In genomic region chr11:103141101-103141943, GRCm38 (mm10) we compare ENCODE assay signal across 8 mouse cellular contexts. TPM values are rescaled to one million over a fixed set of nuclear protein-coding genes. Genes with fewer than 3 reads are reported as not detected.
DNase-seq lines count a peak whose midpoint lies in the region; ATAC-seq and TF ChIP-seq lines count a peak whose summit lies in the region.

No protein-coding gene starts in this region.

- 31% methylated on average over 11 of the region's 11 CpGs for WGBS in hindbrain, embryonic 15.5 days
- WGBS in liver, adult 2 months = 38% methylated on average over 11 of the region's 11 CpGs
- 38% methylated on average over 11 of the region's 11 CpGs for WGBS in neural tube, embryonic 14.5 days

- peaks cover 27% of the 10 kb centered on the region for H3K4me1 ChIP-seq in hindbrain, embryonic 15.5 days (replicated peaks)
- H3K4me1 ChIP-seq in liver, adult 2 months (ENCODE audit: control insufficient read depth, insufficient read depth, low read length) = peaks cover 5% of the 10 kb centered on the region; the same call in 1 of the 2 replicates
- H3K4me1 ChIP-seq in neural tube, embryonic 14.5 days (ENCODE audit: control insufficient read depth, insufficient read depth, low read length) = peaks cover 16% of the 10 kb centered on the region

- no peak overlapping the region for H3K4me3 ChIP-seq in hindbrain, embryonic 15.5 days
- no peak overlapping the region for H3K4me3 ChIP-seq in liver, adult 2 months (ENCODE audit: insufficient read depth, low read depth, low read length)
- no peak overlapping the region for H3K4me3 ChIP-seq in neural tube, embryonic 14.5 days (ENCODE audit: low read depth, low read length)

- peak overlapping the region; percentile 93 for H3K27ac ChIP-seq in hindbrain, embryonic 15.5 days (replicated peaks)
- peak overlapping the region; percentile 65 for H3K27ac ChIP-seq in liver, adult 2 months (replicated peaks; ENCODE audit: insufficient read depth, low read depth, low read length)
- H3K27ac ChIP-seq in neural tube, embryonic 14.5 days (ENCODE audit: low read depth, low read length) = peak overlapping the region; percentile 74

- H3K4me2 ChIP-seq in hindbrain, embryonic 15.5 days = peak overlapping the region; percentile 11; the same call in 1 of the 2 replicates
- H3K4me2 ChIP-seq in neural tube, embryonic 14.5 days (ENCODE audit: low read depth, low read length) = no peak overlapping the region

- H3K36me3 ChIP-seq in hindbrain, embryonic 15.5 days = peaks cover 19% of the 10 kb centered on the region
- no peaks in the 10 kb centered on the region for H3K36me3 ChIP-seq in liver, adult 2 months (ENCODE audit: control insufficient read depth, insufficient read depth, low read length)
- no peaks in the 10 kb centered on the region for H3K36me3 ChIP-seq in neural tube, embryonic 14.5 days (ENCODE audit: control insufficient read depth, insufficient read depth, low read length)

- no peak for TF ChIP-seq POLR2A in liver, adult 2 months (IDR thresholded peaks at IDR 0.05; ENCODE audit: extremely low read depth, insufficient read depth, low read length)

- no peak for TF ChIP-seq CTCF in liver, adult 2 months (IDR thresholded peaks at IDR 0.05; ENCODE audit: low read depth, low read length)

- no peaks in the 10 kb centered on the region for H3K27me3 ChIP-seq in hindbrain, embryonic 15.5 days
- H3K27me3 ChIP-seq in liver, adult 2 months (ENCODE audit: control insufficient read depth, insufficient read depth, low read length) = no peaks in the 10 kb centered on the region
- H3K27me3 ChIP-seq in neural tube, embryonic 14.5 days (ENCODE audit: control insufficient read depth, insufficient read depth, low read length) = no peaks in the 10 kb centered on the region

- no peaks in the 10 kb centered on the region for H3K79me2 ChIP-seq in liver, adult 2 months (ENCODE audit: control insufficient read depth, insufficient read depth, low read length)

- peak overlapping the region; percentile 14 for H3K9ac ChIP-seq in hindbrain, embryonic 15.5 days
- 0 out of 2 replicates have a peak overlapping the region, but pooled peaks have one; percentile 10 for H3K9ac ChIP-seq in liver, adult 2 months (ENCODE audit: low read depth, low read length)
- 0 out of 2 replicates have a peak overlapping the region, but pooled peaks have one; percentile 25 for H3K9ac ChIP-seq in neural tube, embryonic 14.5 days (replicated peaks; ENCODE audit: low read depth, low read length)

- DNase-seq in right cerebral cortex, postnatal 25 days = peak; percentile 19
- DNase-seq in right cerebral cortex, postnatal 36 days (ENCODE audit: low spot score in 2 of 2) = no peak
- DNase-seq in gastrocnemius, adult 18-20 months (ENCODE audit: low spot score) = peak; percentile 58
- DNase-seq in liver, adult 2 months (ENCODE audit: extremely low read depth, low read depth, low spot score) = peak; percentile 36
- DNase-seq in frontal cortex, postnatal 10 days (ENCODE audit: low spot score in 2 of 2) = no peak

- no peaks in the 10 kb centered on the region for H3K9me3 ChIP-seq in hindbrain, embryonic 15.5 days
- H3K9me3 ChIP-seq in neural tube, embryonic 14.5 days (ENCODE audit: control insufficient read depth, low read length) = no peaks in the 10 kb centered on the region

- ATAC-seq in hindbrain, embryonic 15.5 days (ENCODE audit: low FRiP score, low read depth) = no peak
- ATAC-seq in neural tube, embryonic 14.5 days (ENCODE audit: low read depth) = no peak
- ATAC-seq in megakaryocyte progenitor cell, adult 5-6 weeks (replicated peaks; ENCODE audit: poor library complexity) = no peak

RNA-seq across cellular contexts. Expression of gene Hexim2, which starts 9.1 kb away (rescaled TPM):
- 1 to 10 TPM; 3.3 to 4.4 TPM for total RNA-seq in gastrocnemius, adult 18-20 months (2021)
- polyA plus RNA-seq in hindbrain, embryonic 15.5 days (2015; fragmentation: Nextera tagmentation; extraction: Ambion mirVana) = 23.5 and 28.4 TPM in 2 replicates
- total RNA-seq in liver, adult 2 months (2014; rRNA removed) = 1.3 and 1.8 TPM in 2 replicates
- 1.6 and 1.9 TPM in 2 replicates for polyA plus RNA-seq in liver, adult 2 months (2012; rRNA removed)
- polyA plus RNA-seq in neural tube, embryonic 14.5 days (2014; fragmentation: Nextera tagmentation; extraction: Ambion mirVana) = 24.4 and 29.8 TPM in 2 replicates
- 1.2 and 1.8 TPM in 2 replicates for total RNA-seq in megakaryocyte progenitor cell, adult 5-6 weeks (2015)
- total RNA-seq in megakaryocyte progenitor cell, adult 5-6 weeks (2017) = 3.5 and 3.9 TPM in 2 replicates

RNA-seq across cellular contexts. Expression of gene Hexim1, which starts 25.3 kb away (rescaled TPM):
- total RNA-seq in gastrocnemius, adult 18-20 months (2021) = 10 to 100 TPM; 23.3 to 23.6 TPM
- 3.7 and 3.9 TPM in 2 replicates for polyA plus RNA-seq in hindbrain, embryonic 15.5 days (2015; fragmentation: Nextera tagmentation; extraction: Ambion mirVana)
- total RNA-seq in liver, adult 2 months (2014; rRNA removed) = 10.2 and 10.5 TPM in 2 replicates
- polyA plus RNA-seq in liver, adult 2 months (2012; rRNA removed) = 12.1 and 13.5 TPM in 2 replicates
- polyA plus RNA-seq in neural tube, embryonic 14.5 days (2014; fragmentation: Nextera tagmentation; extraction: Ambion mirVana) = 5.8 and 6.1 TPM in 2 replicates
- 10.7 and 13.0 TPM in 2 replicates for total RNA-seq in megakaryocyte progenitor cell, adult 5-6 weeks (2015)
- 21.2 and 27.9 TPM in 2 replicates for total RNA-seq in megakaryocyte progenitor cell, adult 5-6 weeks (2017)

RNA-seq across cellular contexts. Expression of gene Fmnl1, which starts 29.6 kb away (rescaled TPM):
- total RNA-seq in gastrocnemius, adult 18-20 months (2021) = 1 to 10 TPM; 5.1 to 8.1 TPM
- 7.0 and 7.8 TPM in 2 replicates for polyA plus RNA-seq in hindbrain, embryonic 15.5 days (2015; fragmentation: Nextera tagmentation; extraction: Ambion mirVana)
- 0.46 and 0.74 TPM in 2 replicates for total RNA-seq in liver, adult 2 months (2014; rRNA removed)
- polyA plus RNA-seq in liver, adult 2 months (2012; rRNA removed) = 0.86 and 2.2 TPM in 2 replicates
- polyA plus RNA-seq in neural tube, embryonic 14.5 days (2014; fragmentation: Nextera tagmentation; extraction: Ambion mirVana) = 5.1 and 9.2 TPM in 2 replicates
- total RNA-seq in megakaryocyte progenitor cell, adult 5-6 weeks (2015) = 74.3 and 76.3 TPM in 2 replicates
- total RNA-seq in megakaryocyte progenitor cell, adult 5-6 weeks (2017) = 17.3 and 36.5 TPM in 2 replicates

RNA-seq across cellular contexts. Expression of gene Acbd4, which starts 39.8 kb away (rescaled TPM):
- 10 to 100 TPM; 36.1 to 38.9 TPM for total RNA-seq in gastrocnemius, adult 18-20 months (2021)
- 11.1 and 13.3 TPM in 2 replicates for polyA plus RNA-seq in hindbrain, embryonic 15.5 days (2015; fragmentation: Nextera tagmentation; extraction: Ambion mirVana)
- total RNA-seq in liver, adult 2 months (2014; rRNA removed) = 56.3 and 64.4 TPM in 2 replicates
- 66.6 and 83.9 TPM in 2 replicates for polyA plus RNA-seq in liver, adult 2 months (2012; rRNA removed)
- 8.1 and 8.2 TPM in 2 replicates for polyA plus RNA-seq in neural tube, embryonic 14.5 days (2014; fragmentation: Nextera tagmentation; extraction: Ambion mirVana)
- 1.5 and 2.0 TPM in 2 replicates for total RNA-seq in megakaryocyte progenitor cell, adult 5-6 weeks (2015)
- total RNA-seq in megakaryocyte progenitor cell, adult 5-6 weeks (2017) = 5.0 and 7.2 TPM in 2 replicates

RNA-seq across cellular contexts. Expression of gene Plcd3, which starts 39.9 kb away (rescaled TPM):
- total RNA-seq in gastrocnemius, adult 18-20 months (2021) = 1 to 10 TPM; 6.9 to 9.4 TPM
- polyA plus RNA-seq in hindbrain, embryonic 15.5 days (2015; fragmentation: Nextera tagmentation; extraction: Ambion mirVana) = 3.7 and 4.4 TPM in 2 replicates
- total RNA-seq in liver, adult 2 months (2014; rRNA removed) = 0.54 and 1.0 TPM in 2 replicates
- 0.31 and 2.0 TPM in 2 replicates for polyA plus RNA-seq in liver, adult 2 months (2012; rRNA removed)
- polyA plus RNA-seq in neural tube, embryonic 14.5 days (2014; fragmentation: Nextera tagmentation; extraction: Ambion mirVana) = 1.3 and 1.4 TPM in 2 replicates
- total RNA-seq in megakaryocyte progenitor cell, adult 5-6 weeks (2015) = 0.17 TPM in 1 of 2 replicates, not detected in the other
- not detected in 2 replicates for total RNA-seq in megakaryocyte progenitor cell, adult 5-6 weeks (2017)

Comparison
In these comparisons a context has a peak if more than half of its experiments do, and no peak if none do; other contexts are left out.
1. DNase-seq: peak in right cerebral cortex, postnatal 25 days (single experiment), gastrocnemius, adult 18-20 months (single experiment) and liver, adult 2 months (single experiment); none in right cerebral cortex, postnatal 36 days (0 of 2) and frontal cortex, postnatal 10 days (0 of 2).
2. Peak in every context shown above with its lines, with median percentiles within 50 percentile points of each other: H3K27ac ChIP-seq and H3K9ac ChIP-seq.